Mouse (Mus musculus) neural tube, embryonic 11.5 days (tissue): ENCODE measurements around the gene Dach1. TPM values are rescaled to one million over a fixed set of nuclear protein-coding genes. Genes with fewer than 3 reads are reported as not detected.

Source experiments
- ATAC-seq: fragments of 200-750 bp; cut with Nextera tagmentation; 2 replicates; pipeline ENCODE4 v1.8.0; 2017; ENCODE audit warnings: moderate number of reproducible peaks, mild to moderate bottlenecking, moderate TSS enrichment, moderate library complexity; ENCODE audit not compliant: insufficient read depth, low FRiP score, low TSS enrichment
- DNase-seq: peaks from one replicate; pipeline ENCODE4 v3.0.0-alpha.2; 2015; ENCODE audit warnings: low spot score
- H3K27ac ChIP-seq: fragments of 300-500 bp; sonication (generic); 2 replicates; pipeline ENCODE4 v1.5.1; 2014; ENCODE audit warnings: low read depth, mild to moderate bottlenecking, low read length
- H3K27me3 ChIP-seq: fragments of 300-500 bp; sonication (generic); 2 replicates; pipeline ENCODE4 v1.6.1; 2014; ENCODE audit warnings: mild to moderate bottlenecking, low read length, mixed read lengths; ENCODE audit not compliant: control insufficient read depth, insufficient read depth
- H3K36me3 ChIP-seq: fragments of 300-500 bp; sonication (generic); 2 replicates; pipeline ENCODE4 v1.6.1; 2014; ENCODE audit warnings: mild to moderate bottlenecking, low read length, moderate library complexity, mixed read lengths; ENCODE audit not compliant: control insufficient read depth, insufficient read depth
- H3K4me1 ChIP-seq: fragments of 300-500 bp; sonication (generic); 2 replicates; pipeline ENCODE4 v1.6.1; 2014; ENCODE audit warnings: low read length, mixed read lengths; ENCODE audit not compliant: control insufficient read depth, insufficient read depth
- H3K4me2 ChIP-seq: fragments of 300-500 bp; sonication (generic); 2 replicates; pipeline ENCODE4 v1.6.1; 2014; ENCODE audit warnings: low read depth, mild to moderate bottlenecking, moderate library complexity
- H3K4me3 ChIP-seq: fragments of 300-500 bp; sonication (generic); 2 replicates; pipeline ENCODE4 v1.5.1; 2014; ENCODE audit warnings: low read depth, low read length
- H3K9ac ChIP-seq: fragments of 300-500 bp; sonication (generic); 2 replicates; pipeline ENCODE4 v1.6.1; 2014; ENCODE audit warnings: mild to moderate bottlenecking, low read length
- H3K9me3 ChIP-seq: fragments of 300-500 bp; sonication (generic); 2 replicates; pipeline ENCODE4 v1.6.1; 2016; ENCODE audit warnings: low read length; ENCODE audit not compliant: control insufficient read depth
- WGBS: fragments of 180-500 bp; shearing (Covaris S2); extraction: QIAGEN DNeasy Blood & Tissue Kit; methylation state at CpG from one replicate; pipeline ENCODE4 v1.1.7; 2014; 5-methylcytosine and 5-hydroxymethylcytosine counted together
- polyA plus RNA-seq: library from polyadenylated mRNA; unstranded; fragments of >200 nt; fragmentation: Nextera tagmentation; extraction: Ambion mirVana; gene quantifications from 2 replicates; pipeline ENCODE4 v1.2.1, GENCODE M21; 2014

Gene Dach1
- polyA plus RNA-seq, 1 experiment from 2014 or later = 21.8 TPM

DNA sequence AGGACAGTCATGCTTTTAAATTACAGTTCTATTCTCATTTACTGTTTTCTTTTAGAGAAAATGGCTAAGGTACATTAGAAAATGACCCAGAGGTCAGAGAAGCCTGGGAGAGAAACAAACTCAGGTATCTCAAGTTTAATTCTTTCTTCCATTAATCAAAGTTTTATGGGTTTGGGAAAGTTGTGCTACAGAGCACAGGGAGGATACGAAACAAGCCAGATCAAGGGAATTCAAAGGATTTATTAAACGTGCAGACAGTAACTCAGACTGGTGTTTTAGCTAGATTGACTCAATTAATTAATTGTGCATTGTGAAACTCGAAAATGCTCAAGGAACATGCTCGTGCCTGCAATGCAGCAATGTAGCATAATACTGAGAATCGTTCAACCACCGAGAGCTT is 186.9 kb downstream of the Dach1 start:
- no peaks in the 10 kb centered on the region for H3K27me3 ChIP-seq
- H3K4me3 ChIP-seq = no peak overlapping the region
- H3K9me3 ChIP-seq = no peaks in the 10 kb centered on the region
- ATAC-seq = no peak
- WGBS = 72% methylated on average over 6 of the region's 6 CpGs
- H3K9ac ChIP-seq = no peak overlapping the region
- no peak overlapping the region for H3K27ac ChIP-seq
- H3K4me1 ChIP-seq = peaks cover 7% of the 10 kb centered on the region; the same call in 1 of the 2 replicates
- DNase-seq = no peak
- H3K4me2 ChIP-seq = no peak overlapping the region
- H3K36me3 ChIP-seq = no peaks in the 10 kb centered on the region

DNA sequence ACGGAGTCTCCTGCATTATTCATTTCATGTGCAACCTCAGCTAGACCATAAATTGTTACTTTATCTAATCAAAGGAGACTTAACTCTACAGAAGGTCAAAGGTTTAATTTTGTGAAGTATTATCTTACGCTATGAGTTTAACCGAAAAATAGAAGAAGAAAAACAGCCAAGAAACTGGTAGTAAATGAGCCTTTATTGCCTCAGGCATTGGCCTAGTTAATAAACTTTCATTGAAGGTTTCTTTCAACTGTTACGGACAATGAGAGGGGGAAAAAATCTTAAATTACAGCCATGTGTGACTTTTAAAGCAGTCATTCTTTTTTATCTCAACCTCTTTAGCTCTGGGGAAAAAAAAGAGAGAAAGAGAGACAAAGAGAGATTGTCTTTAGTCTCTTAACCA is 188.7 kb downstream of the Dach1 start:
- Histone ChIP-seq H3K27me3 (no peaks in the 10 kb centered on the region), H3K4me1 (peaks cover 9% of the 10 kb centered on the region; the same call in 1 of the 2 replicates), H3K9me3 (no peaks in the 10 kb centered on the region), H3K4me2 (no peak overlapping the region), H3K27ac (no peak overlapping the region), H3K4me3 (no peak overlapping the region), H3K36me3 (no peaks in the 10 kb centered on the region), H3K9ac (no peak overlapping the region)
- ATAC-seq (peak; percentile 35; the same call in 1 of the 2 replicates), DNase-seq (no peak)
- 12% methylated on average over 4 of the region's 4 CpGs for WGBS

DNA sequence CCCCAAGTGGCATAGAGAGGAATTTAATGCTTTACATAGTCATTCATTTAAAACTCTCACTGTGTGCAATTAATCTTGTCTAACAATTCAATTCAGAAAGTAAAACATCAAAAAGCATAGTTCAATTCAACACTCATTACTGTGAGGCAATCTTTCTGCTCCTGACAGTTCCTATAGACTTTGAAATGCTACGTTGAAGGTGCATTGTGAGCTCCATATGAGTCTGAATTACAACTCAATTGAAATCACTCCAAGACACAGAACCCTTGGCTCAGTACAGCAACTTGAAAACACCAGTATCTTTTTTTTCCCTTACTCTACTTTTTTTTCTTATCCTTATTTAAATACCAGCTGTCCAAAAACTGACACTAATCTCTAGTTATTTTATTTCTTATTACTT is 193.5 kb downstream of the Dach1 start:
- H3K4me1 ChIP-seq = 0 out of 2 replicates have a peak, but pooled peaks cover 5% of the 10 kb centered on the region
- no peaks in the 10 kb centered on the region for H3K36me3 ChIP-seq
- no peak overlapping the region for H3K9ac ChIP-seq
- DNase-seq (no peak), ATAC-seq (0 out of 2 replicates have a peak, but pooled peaks have one; percentile 54)
- 6% methylated on average over 1 of the region's 1 CpGs for WGBS
- no peak overlapping the region for H3K27ac ChIP-seq
- H3K4me3 ChIP-seq = no peak overlapping the region
- H3K4me2 ChIP-seq = no peak overlapping the region
- H3K27me3 ChIP-seq = no peaks in the 10 kb centered on the region
- no peaks in the 10 kb centered on the region for H3K9me3 ChIP-seq

DNA sequence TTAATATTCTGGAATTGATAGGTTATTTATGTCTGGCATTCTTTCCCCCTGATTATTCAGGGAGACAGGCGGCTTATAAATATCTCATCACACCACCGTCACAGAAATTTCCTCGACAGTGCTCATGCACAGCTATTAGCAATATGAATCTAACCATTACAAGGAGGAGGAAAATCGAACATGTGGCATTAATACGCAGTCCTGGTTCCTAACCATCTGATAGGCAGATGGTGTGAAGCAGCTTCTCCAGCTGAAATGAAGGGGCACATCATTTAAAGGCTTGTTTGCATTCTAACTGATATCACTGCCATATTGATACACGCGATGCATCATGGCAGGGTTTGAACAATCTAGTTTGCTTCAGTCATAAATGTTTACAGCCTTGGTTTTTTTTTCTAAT is 194.1 kb downstream of the Dach1 start:
- no peak overlapping the region for H3K4me3 ChIP-seq
- 48% methylated on average over 7 of the region's 7 CpGs for WGBS

DNA sequence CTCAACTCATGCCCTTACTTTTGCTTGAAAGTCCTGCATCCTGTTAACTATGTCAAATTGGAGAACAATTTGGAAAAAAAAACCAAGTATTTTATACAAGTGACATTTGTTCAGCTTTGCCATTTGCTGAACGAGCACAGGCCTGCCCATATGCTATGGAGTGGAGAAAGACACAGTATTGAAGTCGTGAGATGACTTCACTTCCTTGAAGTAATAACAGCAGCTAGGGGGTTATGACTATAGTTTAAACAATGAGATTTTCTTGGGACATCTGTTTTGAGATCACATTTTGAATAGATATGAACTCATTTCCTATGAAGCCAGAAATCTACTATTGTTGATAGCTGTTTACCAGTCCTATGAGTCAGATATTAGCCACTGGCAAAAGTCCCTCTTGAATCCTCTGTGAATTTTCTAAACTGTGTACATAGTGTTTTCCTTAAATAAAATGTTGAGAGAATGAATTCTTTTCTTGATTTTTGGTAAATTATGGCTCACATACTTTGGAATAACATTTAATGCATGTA is 205.0 kb downstream of the Dach1 start:
- no peaks in the 10 kb centered on the region for H3K27me3 ChIP-seq
- H3K9me3 ChIP-seq = no peaks in the 10 kb centered on the region
- H3K9ac ChIP-seq = no peak overlapping the region
- WGBS = 64% methylated on average over 2 of the region's 2 CpGs
- no peak overlapping the region for H3K27ac ChIP-seq
- no peak overlapping the region for H3K4me3 ChIP-seq
- DNase-seq (no peak), ATAC-seq (no peak)
- H3K4me2 ChIP-seq = no peak overlapping the region
- H3K36me3 ChIP-seq = no peaks in the 10 kb centered on the region
- H3K4me1 ChIP-seq = no peaks in the 10 kb centered on the region

More for the DNA sequence above, 194.1 kb downstream of the Dach1 start:
- Histone ChIP-seq H3K9me3 (no peaks in the 10 kb centered on the region), H3K36me3 (no peaks in the 10 kb centered on the region), H3K4me2 (no peak overlapping the region), H3K27ac (peak overlapping the region; percentile 31; the same call in 1 of the 2 replicates), H3K27me3 (no peaks in the 10 kb centered on the region), H3K4me1 (0 out of 2 replicates have a peak, but pooled peaks cover 5% of the 10 kb centered on the region), H3K9ac (no peak overlapping the region)
- ATAC-seq = no peak
- no peak for DNase-seq

DNA sequence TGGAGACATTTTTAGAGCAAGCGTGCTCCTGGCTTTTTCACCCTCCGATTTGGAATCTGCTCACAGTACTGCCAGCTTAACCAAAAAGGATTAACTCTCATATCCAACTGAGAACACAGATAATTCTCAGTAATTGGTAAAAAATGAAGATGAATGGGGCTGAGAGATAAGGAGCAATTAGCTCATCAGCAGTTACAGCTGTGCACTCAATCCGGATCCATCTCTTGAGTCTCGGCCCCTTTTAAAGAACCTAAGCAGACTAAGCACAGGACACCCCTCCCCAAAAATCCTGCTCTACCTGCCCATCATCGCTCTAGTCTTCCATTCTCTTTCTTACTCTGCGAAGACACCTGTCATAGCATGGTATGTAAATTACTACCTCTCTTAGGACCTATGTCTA is 205.9 kb downstream of the Dach1 start:
- DNase-seq = no peak
- no peak for ATAC-seq
- H3K4me3 ChIP-seq = no peak overlapping the region
- no peaks in the 10 kb centered on the region for H3K9me3 ChIP-seq
- H3K36me3 ChIP-seq = no peaks in the 10 kb centered on the region
- no peak overlapping the region for H3K9ac ChIP-seq
- no peak overlapping the region for H3K27ac ChIP-seq
- 80% methylated on average over 6 of the region's 6 CpGs for WGBS
- H3K27me3 ChIP-seq = no peaks in the 10 kb centered on the region
- no peaks in the 10 kb centered on the region for H3K4me1 ChIP-seq
- H3K4me2 ChIP-seq = no peak overlapping the region

DNA sequence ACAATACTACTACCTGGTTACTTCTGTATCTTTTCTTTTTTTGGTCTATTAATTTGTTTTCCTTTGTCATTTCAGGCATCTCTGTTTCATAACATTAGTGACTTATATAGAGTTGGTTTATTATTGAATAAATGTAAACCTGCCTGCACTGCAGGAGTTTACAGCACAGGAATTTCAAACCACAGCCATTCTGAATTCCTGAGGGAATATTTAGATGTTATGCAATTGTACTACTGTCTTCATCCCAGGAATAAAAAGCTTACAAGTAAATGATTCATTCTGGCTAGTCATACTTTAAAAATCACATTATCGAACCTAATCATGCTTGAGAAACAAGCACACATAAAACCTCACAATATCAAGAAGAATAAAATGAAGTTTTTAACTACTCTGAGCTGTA is 213.2 kb downstream of the Dach1 start:
- ATAC-seq (no peak), DNase-seq (no peak)
- H3K27me3 ChIP-seq = no peaks in the 10 kb centered on the region
- H3K4me3 ChIP-seq = no peak overlapping the region
- no peaks in the 10 kb centered on the region for H3K4me1 ChIP-seq
- H3K9me3 ChIP-seq = no peaks in the 10 kb centered on the region
- WGBS = 91% methylated on average over 1 of the region's 1 CpGs
- no peak overlapping the region for H3K9ac ChIP-seq
- no peaks in the 10 kb centered on the region for H3K36me3 ChIP-seq
- no peak overlapping the region for H3K4me2 ChIP-seq
- no peak overlapping the region for H3K27ac ChIP-seq

DNA sequence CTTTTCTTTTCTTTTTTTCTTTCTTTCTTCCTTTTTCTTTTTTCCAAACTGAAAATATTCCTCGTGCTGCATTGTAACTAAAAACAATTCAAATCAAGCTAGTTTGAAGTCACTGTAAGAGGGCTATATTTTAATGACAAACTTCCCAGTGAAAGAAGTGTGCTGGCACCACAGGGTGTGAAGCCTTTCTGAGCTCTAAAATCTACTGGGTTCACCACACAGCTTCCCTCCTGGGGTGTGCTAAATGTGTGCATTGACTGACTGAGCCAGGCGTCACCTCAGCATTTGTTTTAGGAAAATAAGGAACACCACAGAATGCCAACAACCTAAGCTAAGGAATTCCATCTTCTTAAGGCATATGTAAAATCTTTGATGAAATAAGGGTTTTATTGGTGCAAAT is 224.1 kb downstream of the Dach1 start:
- peak; percentile 55; the same call in 1 of the 2 replicates for ATAC-seq
- 23% methylated on average over 2 of the region's 2 CpGs for WGBS
- no peak overlapping the region for H3K27ac ChIP-seq
- no peak overlapping the region for H3K4me3 ChIP-seq
- no peaks in the 10 kb centered on the region for H3K9me3 ChIP-seq
- no peaks in the 10 kb centered on the region for H3K27me3 ChIP-seq
- H3K9ac ChIP-seq = no peak overlapping the region
- H3K4me2 ChIP-seq = no peak overlapping the region
- DNase-seq = no peak
- no peaks in the 10 kb centered on the region for H3K4me1 ChIP-seq
- H3K36me3 ChIP-seq = no peaks in the 10 kb centered on the region

DNA sequence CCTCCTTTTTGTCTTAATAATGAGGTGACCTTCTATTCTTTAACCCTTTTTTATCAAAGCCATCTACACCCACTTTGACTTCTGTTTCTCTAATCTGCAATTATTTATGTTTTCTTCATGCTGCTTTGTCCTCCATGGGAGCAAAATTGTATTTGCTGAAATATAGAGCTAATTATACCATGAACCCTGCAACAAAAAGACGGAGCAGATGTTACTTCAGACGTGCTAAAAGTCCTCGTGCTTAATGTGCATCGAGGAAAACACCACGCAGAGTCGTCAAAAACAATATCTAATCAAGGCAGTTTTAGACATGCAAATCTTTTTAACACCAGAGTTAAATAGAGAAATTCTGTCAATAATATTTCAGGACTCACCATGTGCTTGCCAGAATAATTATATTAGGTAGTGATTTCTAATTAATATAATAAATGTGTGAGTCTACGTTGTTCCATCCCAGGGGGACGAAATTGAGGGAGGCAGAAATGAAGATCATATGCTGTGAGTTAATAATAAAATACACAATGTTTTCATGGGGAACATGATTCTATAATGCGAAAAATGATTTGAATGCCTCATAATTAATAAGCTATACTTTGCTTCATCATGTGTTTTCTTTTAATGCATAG is 224.8 kb downstream of the Dach1 start:
- WGBS = 46% methylated on average over 9 of the region's 9 CpGs
- Histone ChIP-seq H3K4me1 (no peaks in the 10 kb centered on the region), H3K36me3 (no peaks in the 10 kb centered on the region), H3K27ac (no peak overlapping the region), H3K9ac (no peak overlapping the region), H3K4me2 (no peak overlapping the region), H3K27me3 (no peaks in the 10 kb centered on the region), H3K9me3 (no peaks in the 10 kb centered on the region), H3K4me3 (no peak overlapping the region)
- ATAC-seq = peak; percentile 61; the same call in 1 of the 2 replicates
- DNase-seq = no peak
